8 mouse cellular contexts compared by ENCODE assay signal in genomic region chr3:95659948-95660347, GRCm38 (mm10). TPM values are rescaled to one million over a fixed set of nuclear protein-coding genes. Genes with fewer than 3 reads are reported as not detected.
A peak's percentile ranks its signal among the peaks of the same experiment; 100 is the strongest.
DNase-seq lines count a peak whose midpoint lies in the region; ATAC-seq and TF ChIP-seq lines count a peak whose summit lies in the region.

No protein-coding gene starts in this region.

- peak overlapping the region; percentile 99 for H3K27ac ChIP-seq in kidney, embryonic 16.5 days (ENCODE audit: low read length)
- H3K27ac ChIP-seq in cortical plate, adult 2 months (ENCODE audit: insufficient read depth, low read length), result peak overlapping the region; percentile 62; the same call in 1 of the 2 replicates
- H3K27ac ChIP-seq in hindbrain, embryonic 16.5 days (ENCODE audit: low read depth, low read length), result peak overlapping the region; percentile 99
- peak overlapping the region; percentile 99 for H3K27ac ChIP-seq in midbrain, embryonic 16.5 days (ENCODE audit: low read length)

- H3K36me3 ChIP-seq in kidney, embryonic 16.5 days (ENCODE audit: insufficient read depth, low read length), result peaks cover 33% of the 10 kb centered on the region
- peaks cover 5% of the 10 kb centered on the region; the same call in 1 of the 2 replicates for H3K36me3 ChIP-seq in hindbrain, embryonic 16.5 days (ENCODE audit: control insufficient read depth, insufficient read depth, low read length)
- H3K36me3 ChIP-seq in midbrain, embryonic 16.5 days (ENCODE audit: control insufficient read depth, insufficient read depth, low read length), result peaks cover 4% of the 10 kb centered on the region; the same call in 1 of the 2 replicates

- peak overlapping the region; percentile 99 for H3K4me3 ChIP-seq in kidney, embryonic 16.5 days (ENCODE audit: low read length)
- H3K4me3 ChIP-seq in cortical plate, adult 2 months (ENCODE audit: insufficient read depth, low read length), result peak overlapping the region; percentile 83
- H3K4me3 ChIP-seq in hindbrain, embryonic 16.5 days (ENCODE audit: low read length), result peak overlapping the region; percentile 57
- peak overlapping the region; percentile 97 for H3K4me3 ChIP-seq in midbrain, embryonic 16.5 days (ENCODE audit: low read depth, low read length)

- H3K27me3 ChIP-seq in kidney, embryonic 16.5 days (ENCODE audit: insufficient read depth, low read length), result no peaks in the 10 kb centered on the region
- H3K27me3 ChIP-seq in hindbrain, embryonic 16.5 days (replicated peaks; ENCODE audit: control insufficient read depth, insufficient read depth, low read length), result no peaks in the 10 kb centered on the region
- no peaks in the 10 kb centered on the region for H3K27me3 ChIP-seq in midbrain, embryonic 16.5 days (ENCODE audit: control insufficient read depth, insufficient read depth, low read depth, low read length)

- TF ChIP-seq POLR2A in cortical plate, adult 2 months (IDR thresholded peaks at IDR 0.05; ENCODE audit: extremely low read depth, insufficient read depth, low read length), result no peak

- H3K9me3 ChIP-seq in kidney, embryonic 16.5 days (ENCODE audit: low read length), result no peaks in the 10 kb centered on the region
- no peaks in the 10 kb centered on the region for H3K9me3 ChIP-seq in hindbrain, embryonic 16.5 days (ENCODE audit: control insufficient read depth, low read length)
- H3K9me3 ChIP-seq in midbrain, embryonic 16.5 days (replicated peaks; ENCODE audit: control insufficient read depth, low read length, poor library complexity, severe bottlenecking), result no peaks in the 10 kb centered on the region

- WGBS in kidney, embryonic 16.5 days, result 2% methylated on average over 8 of the region's 8 CpGs
- 3% methylated on average over 8 of the region's 8 CpGs for WGBS in hindbrain, embryonic 16.5 days
- WGBS in midbrain, embryonic 16.5 days, result 2% methylated on average over 8 of the region's 8 CpGs

- TF ChIP-seq CTCF in cortical plate, adult 2 months (IDR thresholded peaks at IDR 0.05; ENCODE audit: extremely low read depth, insufficient read depth, low read length), result no peak

- no peak for DNase-seq in kidney, postnatal 14 days
- no peak for DNase-seq in layer of hippocampus, adult 18-20 months (ENCODE audit: low spot score in 2 of 2)
- no peak for DNase-seq in kidney, postnatal 4 days
- no peak for DNase-seq in urinary bladder, adult 2 months (ENCODE audit: low spot score)

- peak overlapping the region; percentile 80 for H3K4me2 ChIP-seq in kidney, embryonic 16.5 days (replicated peaks; ENCODE audit: low read depth, low read length)
- H3K4me2 ChIP-seq in hindbrain, embryonic 16.5 days (ENCODE audit: low read length), result peak overlapping the region; percentile 94
- H3K4me2 ChIP-seq in midbrain, embryonic 16.5 days (ENCODE audit: low read length), result peak overlapping the region; percentile 98

- peaks cover 44% of the 10 kb centered on the region for H3K4me1 ChIP-seq in kidney, embryonic 16.5 days (ENCODE audit: insufficient read depth, low read length)
- peaks cover 15% of the 10 kb centered on the region for H3K4me1 ChIP-seq in cortical plate, adult 2 months (ENCODE audit: control insufficient read depth, insufficient read depth, low read length)
- H3K4me1 ChIP-seq in hindbrain, embryonic 16.5 days (ENCODE audit: control insufficient read depth, insufficient read depth, low read depth, low read length), result peaks cover 34% of the 10 kb centered on the region
- H3K4me1 ChIP-seq in midbrain, embryonic 16.5 days (ENCODE audit: control insufficient read depth, insufficient read depth, low read length), result peaks cover 40% of the 10 kb centered on the region

- H3K9ac ChIP-seq in kidney, embryonic 16.5 days (replicated peaks; ENCODE audit: low read length), result peak overlapping the region; percentile 100
- peak overlapping the region; percentile 84 for H3K9ac ChIP-seq in hindbrain, embryonic 16.5 days (ENCODE audit: low read depth, low read length)
- H3K9ac ChIP-seq in midbrain, embryonic 16.5 days (ENCODE audit: low read depth, low read length), result peak overlapping the region; percentile 99

- no peak for ATAC-seq in kidney, embryonic 16.5 days (ENCODE audit: low FRiP score, low TSS enrichment)
- ATAC-seq in hindbrain, embryonic 16.5 days, result no peak
- no peak for ATAC-seq in midbrain, embryonic 16.5 days

RNA-seq across cellular contexts. Expression of gene Mcl1, which starts 1.4 kb away (rescaled TPM):
- polyA plus RNA-seq in kidney, embryonic 16.5 days (2015; fragmentation: Nextera tagmentation; extraction: Ambion mirVana), result 23.7 and 38.1 TPM in 2 replicates
- polyA plus RNA-seq in cortical plate, adult 2 months (2012; rRNA removed), result 37.7 and 39.5 TPM in 2 replicates
- 20.2 and 39.4 TPM in 2 replicates for polyA plus RNA-seq in hindbrain, embryonic 16.5 days (2015; fragmentation: Nextera tagmentation; extraction: Ambion mirVana)
- polyA plus RNA-seq in midbrain, embryonic 16.5 days (2015; fragmentation: Nextera tagmentation; extraction: Ambion mirVana), result 37.9 and 43.1 TPM in 2 replicates
- total RNA-seq in layer of hippocampus, adult 18-20 months (2021), result 10 to 100 TPM; 56.9 to 62.7 TPM
- 90.3 and 106 TPM in 2 replicates for polyA plus RNA-seq in urinary bladder, adult 2 months (2012; rRNA removed)

RNA-seq across cellular contexts. Expression of gene Adamtsl4, which starts 27.8 kb away (rescaled TPM):
- 3.8 and 3.9 TPM in 2 replicates for polyA plus RNA-seq in kidney, embryonic 16.5 days (2015; fragmentation: Nextera tagmentation; extraction: Ambion mirVana)
- 6.0 and 6.4 TPM in 2 replicates for polyA plus RNA-seq in cortical plate, adult 2 months (2012; rRNA removed)
- 1.4 and 2.4 TPM in 2 replicates for polyA plus RNA-seq in hindbrain, embryonic 16.5 days (2015; fragmentation: Nextera tagmentation; extraction: Ambion mirVana)
- polyA plus RNA-seq in midbrain, embryonic 16.5 days (2015; fragmentation: Nextera tagmentation; extraction: Ambion mirVana), result 0.80 and 1.0 TPM in 2 replicates
- total RNA-seq in layer of hippocampus, adult 18-20 months (2021), result 1 to 10 TPM; 7.1 to 7.4 TPM
- polyA plus RNA-seq in urinary bladder, adult 2 months (2012; rRNA removed), result 52.4 and 58.8 TPM in 2 replicates

RNA-seq across cellular contexts. Expression of gene Ensa, which starts 35.2 kb away (rescaled TPM):
- 76.4 and 78.6 TPM in 2 replicates for polyA plus RNA-seq in kidney, embryonic 16.5 days (2015; fragmentation: Nextera tagmentation; extraction: Ambion mirVana)
- polyA plus RNA-seq in cortical plate, adult 2 months (2012; rRNA removed), result 149 and 155 TPM in 2 replicates
- polyA plus RNA-seq in hindbrain, embryonic 16.5 days (2015; fragmentation: Nextera tagmentation; extraction: Ambion mirVana), result 109 and 118 TPM in 2 replicates
- 128 and 131 TPM in 2 replicates for polyA plus RNA-seq in midbrain, embryonic 16.5 days (2015; fragmentation: Nextera tagmentation; extraction: Ambion mirVana)
- total RNA-seq in layer of hippocampus, adult 18-20 months (2021), result 100 to 1,000 TPM; 322 to 323 TPM
- 31.6 and 45.7 TPM in 2 replicates for polyA plus RNA-seq in urinary bladder, adult 2 months (2012; rRNA removed)
